Mouse (Mus musculus) heart, adult 2 months (tissue): ENCODE results near the gene Arl14.

Experiments used
- CTCF ChIP-seq: fragments of 200-600 bp; IDR thresholded peaks from 2 replicates; pipeline ENCODE4 v1.8.1; 2022; ENCODE audit warnings: antibody characterized with exemption, mild to moderate bottlenecking, moderate library complexity
- EP300 ChIP-seq: fragments of 200-500 bp; IDR thresholded peaks from 2 replicates; pipeline ENCODE4 v1.6.1; 2011; ENCODE audit warnings: low read depth, low read length, control low read depth; ENCODE audit not compliant: insufficient read depth
- POLR2A ChIP-seq: fragments of 200-500 bp; IDR thresholded peaks from 2 replicates; pipeline ENCODE4 v1.6.1; 2011; ENCODE audit warnings: mild to moderate bottlenecking, low read depth, low read length, control low read depth; ENCODE audit not compliant: insufficient read depth

DNA sequence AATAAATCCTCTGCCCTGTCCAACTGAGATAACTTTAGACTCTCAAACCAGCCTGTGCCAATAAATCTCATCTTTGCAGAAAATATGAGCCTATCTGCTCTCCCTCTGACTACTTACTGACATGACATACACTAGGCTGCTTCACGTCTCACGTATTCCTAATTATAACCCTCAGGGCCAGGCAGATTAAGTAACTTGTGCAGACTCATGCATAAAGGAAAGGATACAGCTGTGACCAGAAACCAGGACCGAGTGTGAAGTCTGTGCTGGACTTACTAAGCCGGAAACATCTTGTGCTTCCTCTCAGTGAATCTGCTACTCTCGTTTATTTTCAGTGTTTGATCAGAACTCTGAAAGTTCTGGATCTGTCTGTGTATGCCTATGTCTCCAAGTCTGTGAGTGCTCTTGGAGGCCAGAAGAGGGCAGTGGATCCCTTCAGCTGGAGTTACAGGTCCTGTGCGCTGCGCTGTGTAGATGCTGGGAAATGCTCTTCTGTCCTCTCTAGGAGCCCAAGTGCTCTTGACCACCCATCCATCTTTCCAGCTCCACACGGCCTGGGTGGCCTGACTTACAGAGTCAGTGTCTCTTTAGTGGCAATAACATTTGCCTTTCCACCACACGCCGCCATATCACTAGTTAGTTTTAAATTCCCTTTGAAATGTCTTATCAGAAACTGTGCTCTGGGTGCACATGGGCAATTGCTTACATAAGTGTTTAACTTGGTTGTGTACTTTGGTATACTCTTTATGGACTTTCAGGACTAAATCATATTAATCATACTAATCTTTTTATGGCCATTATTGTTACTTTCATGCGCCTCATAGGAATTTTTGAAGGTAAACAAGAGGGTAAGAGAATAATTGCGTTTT is 13.5 kb upstream of the Arl14 start:
- TF ChIP-seq EP300 (no peak), CTCF (peak; percentile 69), POLR2A (no peak)
